Comparison of ENCODE assay signal across 24 mouse cellular contexts in genomic region chr10:13076807-13077532, GRCm38 (mm10). TPM values are rescaled to one million over a fixed set of nuclear protein-coding genes. Genes with fewer than 3 reads are reported as not detected.
A peak's percentile ranks its signal among the peaks of the same experiment; 100 is the strongest.
DNase-seq lines count a peak whose midpoint lies in the region; ATAC-seq lines count a peak whose summit lies in the region.
"Had no signal": no experiment of that assay in that cellular context is flagged by ENCODE, and none has a peak within 500 bp of the region (broad histone marks: within the 10 kb centered on the region; RNA-seq: fewer than 3 reads in every experiment).

No protein-coding gene starts in this region.

- H3K4me1 ChIP-seq in heart, embryonic 15.5 days (replicated peaks): peaks cover 8% of the 10 kb centered on the region
- peaks cover 12% of the 10 kb centered on the region for H3K4me1 ChIP-seq in megakaryocyte, embryonic 14.5 days
- peaks cover 4% of the 10 kb centered on the region; the same call in 1 of the 2 replicates for H3K4me1 ChIP-seq in liver, embryonic 12.5 days
- no peaks in the 10 kb centered on the region for H3K4me1 ChIP-seq in hindbrain, embryonic 16.5 days (ENCODE audit: control insufficient read depth, insufficient read depth, low read depth, low read length)
- H3K4me1 ChIP-seq in midbrain, embryonic 13.5 days (replicated peaks): peaks cover 6% of the 10 kb centered on the region
- H3K4me1 ChIP-seq: embryonic facial prominence, embryonic 13.5 days; forebrain, embryonic 12.5 days; limb, embryonic 12.5 days; liver, embryonic 15.5 days; midbrain, embryonic 12.5 days had no signal

- WGBS in heart, embryonic 15.5 days: 28% methylated on average over 7 of the region's 7 CpGs
- WGBS in liver, embryonic 12.5 days (ENCODE audit: insufficient replicate concordance): 43% methylated on average over 7 of the region's 7 CpGs
- WGBS in hindbrain, embryonic 16.5 days: 47% methylated on average over 7 of the region's 7 CpGs
- WGBS in midbrain, embryonic 13.5 days: 76% methylated on average over 7 of the region's 7 CpGs

- no peaks in the 10 kb centered on the region for H3K9me3 ChIP-seq in heart, embryonic 15.5 days (replicated peaks)
- H3K9me3 ChIP-seq in megakaryocyte, embryonic 14.5 days: no peaks in the 10 kb centered on the region
- H3K9me3 ChIP-seq in liver, embryonic 12.5 days (replicated peaks): no peaks in the 10 kb centered on the region
- no peaks in the 10 kb centered on the region for H3K9me3 ChIP-seq in hindbrain, embryonic 16.5 days (ENCODE audit: control insufficient read depth, low read length)
- H3K9me3 ChIP-seq in midbrain, embryonic 13.5 days: no peaks in the 10 kb centered on the region
- H3K9me3 ChIP-seq: embryonic facial prominence, embryonic 13.5 days; forebrain, embryonic 12.5 days; hindbrain, embryonic 10.5 days; limb, embryonic 12.5 days; liver, embryonic 15.5 days; midbrain, embryonic 12.5 days had no signal

- peak overlapping the region; percentile 48 for H3K27ac ChIP-seq in heart, embryonic 15.5 days
- no peak overlapping the region for H3K27ac ChIP-seq in liver, embryonic 12.5 days
- no peak overlapping the region for H3K27ac ChIP-seq in hindbrain, embryonic 16.5 days (ENCODE audit: low read depth, low read length)
- no peak overlapping the region for H3K27ac ChIP-seq in midbrain, embryonic 13.5 days
- H3K27ac ChIP-seq: embryonic facial prominence, embryonic 13.5 days; forebrain, embryonic 12.5 days; hindbrain, embryonic 10.5 days; layer of hippocampus, adult 2 months; limb, embryonic 12.5 days; liver, embryonic 15.5 days; macrophage; midbrain, embryonic 12.5 days had no signal

- DNase-seq in heart, adult 11 months: no peak
- DNase-seq: adrenal gland, postnatal 14 days; cerebellum, adult 2 months; cerebellum, postnatal 25 days; embryo, embryonic 11 days; kidney, postnatal 25 days; thymus, adult 2 months; thymus, postnatal 4 days had no signal

- H3K4me2 ChIP-seq in heart, embryonic 15.5 days: no peak overlapping the region
- H3K4me2 ChIP-seq in liver, embryonic 12.5 days: no peak overlapping the region
- no peak overlapping the region for H3K4me2 ChIP-seq in hindbrain, embryonic 16.5 days (ENCODE audit: low read length)
- H3K4me2 ChIP-seq in midbrain, embryonic 13.5 days (replicated peaks): no peak overlapping the region
- H3K4me2 ChIP-seq: embryonic facial prominence, embryonic 13.5 days; forebrain, embryonic 12.5 days; limb, embryonic 12.5 days; liver, embryonic 15.5 days; midbrain, embryonic 12.5 days had no signal

- ATAC-seq in heart, embryonic 15.5 days (replicated peaks; ENCODE audit: insufficient number of reproducible peaks, insufficient read depth, low FRiP score, low read depth): peak; percentile 87
- no peak for ATAC-seq in megakaryocyte, adult 5-6 weeks (ENCODE audit: poor library complexity, severe bottlenecking)
- ATAC-seq in liver, embryonic 12.5 days: peak; percentile 47
- ATAC-seq in hindbrain, embryonic 16.5 days: no peak
- ATAC-seq in midbrain, embryonic 13.5 days: no peak; the same call in 1 of the 2 replicates
- ATAC-seq: intestine, postnatal 0 days had no signal

- no peak overlapping the region for H3K9ac ChIP-seq in heart, embryonic 15.5 days
- no peak overlapping the region for H3K9ac ChIP-seq in liver, embryonic 12.5 days
- no peak overlapping the region for H3K9ac ChIP-seq in hindbrain, embryonic 16.5 days (ENCODE audit: low read depth, low read length)
- no peak overlapping the region for H3K9ac ChIP-seq in midbrain, embryonic 13.5 days (replicated peaks)
- H3K9ac ChIP-seq: embryonic facial prominence, embryonic 13.5 days; forebrain, embryonic 12.5 days; limb, embryonic 12.5 days; liver, embryonic 15.5 days; midbrain, embryonic 12.5 days had no signal

- no peaks in the 10 kb centered on the region for H3K36me3 ChIP-seq in heart, embryonic 15.5 days
- H3K36me3 ChIP-seq in megakaryocyte, embryonic 14.5 days (replicated peaks; ENCODE audit: low read length): no peaks in the 10 kb centered on the region
- H3K36me3 ChIP-seq in liver, embryonic 12.5 days: no peaks in the 10 kb centered on the region
- no peaks in the 10 kb centered on the region for H3K36me3 ChIP-seq in hindbrain, embryonic 16.5 days (ENCODE audit: control insufficient read depth, insufficient read depth, low read length)
- H3K36me3 ChIP-seq in midbrain, embryonic 13.5 days: no peaks in the 10 kb centered on the region
- H3K36me3 ChIP-seq: embryonic facial prominence, embryonic 13.5 days; forebrain, embryonic 12.5 days; hindbrain, embryonic 10.5 days; limb, embryonic 12.5 days; liver, embryonic 15.5 days; midbrain, embryonic 12.5 days had no signal

- no peak overlapping the region for H3K4me3 ChIP-seq in heart, embryonic 15.5 days
- peak overlapping the region; percentile 53 for H3K4me3 ChIP-seq in megakaryocyte, embryonic 14.5 days (replicated peaks)
- no peak overlapping the region for H3K4me3 ChIP-seq in liver, embryonic 12.5 days
- H3K4me3 ChIP-seq in hindbrain, embryonic 16.5 days (ENCODE audit: low read length): no peak overlapping the region
- no peak overlapping the region for H3K4me3 ChIP-seq in midbrain, embryonic 13.5 days (replicated peaks)
- H3K4me3 ChIP-seq: embryonic facial prominence, embryonic 13.5 days; erythroblast, embryonic 14.5 days; forebrain, embryonic 12.5 days; hindbrain, embryonic 10.5 days; layer of hippocampus, adult 2 months; limb, embryonic 12.5 days; liver, embryonic 15.5 days; midbrain, embryonic 12.5 days had no signal

- no peaks in the 10 kb centered on the region for H3K27me3 ChIP-seq in heart, embryonic 15.5 days
- peaks cover 3% of the 10 kb centered on the region for H3K27me3 ChIP-seq in megakaryocyte, embryonic 14.5 days (replicated peaks)
- H3K27me3 ChIP-seq in liver, embryonic 12.5 days (replicated peaks): no peaks in the 10 kb centered on the region
- H3K27me3 ChIP-seq in hindbrain, embryonic 16.5 days (replicated peaks; ENCODE audit: control insufficient read depth, insufficient read depth, low read length): no peaks in the 10 kb centered on the region
- H3K27me3 ChIP-seq in midbrain, embryonic 13.5 days: no peaks in the 10 kb centered on the region
- H3K27me3 ChIP-seq: embryonic facial prominence, embryonic 13.5 days; limb, embryonic 12.5 days; liver, embryonic 15.5 days; midbrain, embryonic 12.5 days had no signal

RNA-seq across cellular contexts. Expression of gene Plagl1, which starts 16.7 kb away (rescaled TPM):
- polyA plus RNA-seq in heart, embryonic 15.5 days (2015; fragmentation: Nextera tagmentation; extraction: Ambion mirVana): 165 and 200 TPM in 2 replicates
- polyA plus RNA-seq in megakaryocyte, embryonic 14.5 days (2012; ENCODE audit: insufficient read depth, low replicate concordance): 0.12 TPM in 1 of 2 replicates, not detected in the other
- 0.52 and 0.98 TPM in 2 replicates for total RNA-seq in megakaryocyte, adult 5-6 weeks (2015)
- 0.08 and 0.92 TPM in 2 replicates for total RNA-seq in megakaryocyte, adult 5-6 weeks (2017)
- polyA plus RNA-seq in liver, embryonic 12.5 days (2016; fragmentation: Nextera tagmentation; extraction: Ambion mirVana): 55.7 and 63.5 TPM in 2 replicates
- polyA plus RNA-seq in hindbrain, embryonic 16.5 days (2015; fragmentation: Nextera tagmentation; extraction: Ambion mirVana): 25.4 and 34.5 TPM in 2 replicates
- 47.0 and 52.0 TPM in 2 replicates for polyA plus RNA-seq in midbrain, embryonic 13.5 days (2015; fragmentation: Nextera tagmentation; extraction: Ambion mirVana)

Comparison
In these comparisons a context has a peak if more than half of its experiments do, and no peak if none do; other contexts are left out.
1. ATAC-seq: peak in heart, embryonic 15.5 days (single experiment) and liver, embryonic 12.5 days (single experiment); none in megakaryocyte, adult 5-6 weeks (single experiment), hindbrain, embryonic 16.5 days (single experiment) and midbrain, embryonic 13.5 days (single experiment).
2. RNA of gene Plagl1, which starts 16.7 kb away (polyA plus RNA-seq): 165 to 200 TPM in heart, embryonic 15.5 days, 55.7 to 63.5 TPM in liver, embryonic 12.5 days, 47.0 to 52.0 TPM in midbrain, embryonic 13.5 days and 25.4 to 34.5 TPM in hindbrain, embryonic 16.5 days; 0.12 TPM in megakaryocyte, embryonic 14.5 days; every median in the first group is over 10 times any median in the second.